Mouse (Mus musculus): ENCODE results near the gene Rapgef4. TPM values are rescaled to one million over a fixed set of nuclear protein-coding genes. Genes with fewer than 3 reads are reported as not detected.
A peak's percentile ranks its signal among the peaks of the same experiment; 100 is the strongest.

Gene Rapgef4
- polyA plus RNA-seq, 1 experiment from 2014 or later, result 2.9 TPM

DNA sequence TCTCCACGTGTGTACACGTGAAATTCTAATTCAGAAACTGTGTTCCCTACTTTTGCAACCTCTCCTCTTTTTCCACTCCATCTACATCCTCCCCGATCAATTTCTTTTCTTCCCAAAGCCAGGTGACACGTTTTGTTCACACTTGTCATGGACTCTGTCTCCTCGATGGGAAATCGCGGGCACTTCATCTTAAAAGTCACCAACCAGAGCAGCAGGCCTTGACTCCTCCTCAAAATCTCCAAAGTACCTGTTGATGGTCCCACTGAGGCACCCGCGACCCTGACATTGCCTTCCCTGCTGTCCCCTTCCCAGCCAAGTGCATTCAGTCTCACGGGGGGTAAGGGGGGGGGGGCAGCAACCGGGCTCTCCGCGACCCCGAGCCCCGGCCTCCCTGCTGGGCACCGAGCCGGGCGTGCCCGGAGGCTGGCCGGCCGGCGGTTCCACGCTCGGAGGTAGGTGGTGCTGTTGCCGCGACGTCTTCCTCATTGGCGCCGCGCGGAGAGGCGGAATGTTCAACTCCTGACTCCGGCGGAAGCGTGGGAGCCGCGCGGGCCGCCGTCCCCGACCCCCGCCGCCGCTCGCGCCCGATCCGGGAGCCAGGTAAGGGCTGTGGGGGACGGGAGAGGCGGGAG, 304.3 kb downstream of the Rapgef4 start, which contains the start of gene Map3k20:
TSS of gene Map3k20 (plus strand) at position 382 of the 632 bp plus-strand sequence.
- Histone ChIP-seq H3K36me3 (no peaks in the 10 kb centered on the region), H3K4me3 (peak within 1 kb of the TSS; percentile 93), H3K27ac (peak within 1 kb of the TSS; percentile 95), H3K4me1 (replicated peaks) (peaks cover 24% of the 10 kb centered on the region), H3K27me3 (ENCODE audit: insufficient read depth, poor library complexity, severe bottlenecking) (peaks cover 3% of the 10 kb centered on the region; the same call in 1 of the 2 replicates), H3K9me3 (no peaks in the 10 kb centered on the region)
- WGBS, result 2% methylated on average over 50 of the region's 50 CpGs
- peak; percentile 80 for DNase-seq (ENCODE audit: low spot score)

DNA sequence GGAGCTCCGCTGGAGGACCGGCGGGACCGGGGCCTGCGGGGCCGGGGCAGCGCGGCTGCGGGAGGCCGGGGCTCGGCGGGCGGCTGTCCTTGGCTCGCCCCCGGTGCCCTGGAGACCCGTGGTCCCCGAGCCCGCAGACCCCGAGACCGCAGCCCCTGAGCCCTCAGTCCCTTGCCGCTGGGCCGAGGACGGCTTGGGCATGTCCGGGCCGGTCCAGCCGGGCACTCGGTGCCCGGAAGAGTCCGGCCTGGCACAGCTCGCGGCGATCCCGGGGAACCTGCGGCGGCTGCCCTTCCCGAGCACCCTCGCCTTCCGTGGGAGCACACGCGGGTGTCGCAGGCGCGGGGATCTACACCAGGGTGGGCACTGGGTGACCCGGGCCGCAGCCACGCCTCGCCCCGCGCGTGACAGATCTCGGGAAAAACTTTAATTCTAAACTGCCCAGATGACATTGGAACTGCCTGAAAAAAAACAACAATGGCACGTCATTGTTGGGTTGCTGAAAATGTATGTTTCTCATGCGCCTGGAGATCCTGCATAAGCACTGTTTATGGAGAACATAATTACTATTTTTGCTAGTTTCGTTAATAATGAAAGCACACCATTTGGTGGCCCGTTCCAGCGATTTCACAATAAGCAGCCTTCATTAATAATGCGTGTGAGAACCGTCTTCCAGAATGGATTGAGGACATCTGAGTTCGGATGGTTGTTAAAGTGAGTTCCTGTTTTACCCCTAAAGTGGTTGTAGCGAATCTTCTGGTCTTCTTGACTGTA, 305.0 kb downstream of the Rapgef4 start:
- DNase-seq (ENCODE audit: low spot score), result peak; percentile 50

DNA sequence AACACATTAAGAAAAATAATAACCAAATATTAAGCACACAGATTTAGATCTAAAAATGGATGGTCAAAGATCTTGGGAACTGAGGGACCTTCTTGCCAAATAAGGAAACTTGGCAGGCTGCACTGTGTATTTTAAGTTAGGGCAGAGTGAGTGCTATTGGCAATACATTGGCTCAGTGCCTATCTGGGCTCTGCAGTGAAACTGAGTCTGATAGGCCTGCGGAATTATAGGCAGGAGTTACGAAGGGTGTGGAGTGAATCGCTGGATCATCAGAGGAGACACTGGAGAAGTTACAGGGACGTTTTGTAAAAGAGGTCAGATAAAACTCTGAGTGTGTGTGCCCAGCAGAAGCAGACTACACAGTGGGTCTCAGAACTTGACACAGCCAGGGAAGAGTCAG, 306.1 kb downstream of the Rapgef4 start:
- WGBS, result 73% methylated on average over 4 of the region's 4 CpGs
- no peak overlapping the region for H3K4me3 ChIP-seq
- H3K27me3 ChIP-seq (ENCODE audit: insufficient read depth, poor library complexity, severe bottlenecking), result peaks cover 3% of the 10 kb centered on the region; the same call in 1 of the 2 replicates
- H3K9me3 ChIP-seq, result no peaks in the 10 kb centered on the region
- H3K27ac ChIP-seq, result no peak overlapping the region
- no peaks in the 10 kb centered on the region for H3K36me3 ChIP-seq
- no peak for DNase-seq (ENCODE audit: low spot score)
- H3K4me1 ChIP-seq (replicated peaks), result peaks cover 24% of the 10 kb centered on the region

More for the DNA sequence above, 305.0 kb downstream of the Rapgef4 start:
- Histone ChIP-seq H3K27ac (peak overlapping the region; percentile 95), H3K4me1 (replicated peaks) (peaks cover 24% of the 10 kb centered on the region), H3K27me3 (ENCODE audit: insufficient read depth, poor library complexity, severe bottlenecking) (peaks cover 3% of the 10 kb centered on the region; the same call in 1 of the 2 replicates), H3K4me3 (peak overlapping the region; percentile 93), H3K9me3 (no peaks in the 10 kb centered on the region), H3K36me3 (no peaks in the 10 kb centered on the region)
- WGBS, result 2% methylated on average over 58 of the region's 60 CpGs

DNA sequence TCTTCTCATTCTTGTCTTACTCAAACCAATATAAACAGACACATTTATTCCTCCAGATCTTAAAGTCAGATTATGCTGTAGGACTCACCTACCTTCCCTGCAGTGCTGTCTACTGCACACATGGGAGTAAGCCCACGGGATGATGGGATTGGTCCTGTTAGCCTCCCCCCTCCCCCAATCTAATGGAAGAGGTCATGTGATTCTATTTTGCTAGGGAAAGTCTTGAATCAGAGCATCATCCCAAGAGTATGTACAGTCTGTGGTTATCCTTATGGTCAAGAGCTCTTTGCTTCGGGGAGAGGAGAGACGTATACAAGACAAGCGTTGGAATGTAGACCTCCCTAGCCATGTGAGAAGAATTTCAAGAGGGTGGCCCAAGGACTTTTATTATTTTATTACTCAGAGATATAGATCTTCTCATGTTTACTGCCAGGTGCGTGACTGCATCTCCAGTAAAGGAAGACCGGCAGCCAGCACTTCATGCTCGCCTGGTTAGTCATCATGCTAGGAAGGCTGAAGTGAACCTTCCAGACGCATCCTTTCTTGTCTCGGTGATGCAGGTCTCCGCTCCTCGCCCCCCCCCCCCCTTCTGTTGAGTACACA, 308.0 kb downstream of the Rapgef4 start:
- H3K27me3 ChIP-seq (ENCODE audit: insufficient read depth, poor library complexity, severe bottlenecking), result peaks cover 3% of the 10 kb centered on the region; the same call in 1 of the 2 replicates
- no peaks in the 10 kb centered on the region for H3K9me3 ChIP-seq
- no peaks in the 10 kb centered on the region for H3K36me3 ChIP-seq
- no peak for DNase-seq (ENCODE audit: low spot score)
- 92% methylated on average over 11 of the region's 11 CpGs for WGBS
- H3K4me3 ChIP-seq, result no peak overlapping the region
- peaks cover 24% of the 10 kb centered on the region for H3K4me1 ChIP-seq (replicated peaks)
- H3K27ac ChIP-seq, result no peak overlapping the region

DNA sequence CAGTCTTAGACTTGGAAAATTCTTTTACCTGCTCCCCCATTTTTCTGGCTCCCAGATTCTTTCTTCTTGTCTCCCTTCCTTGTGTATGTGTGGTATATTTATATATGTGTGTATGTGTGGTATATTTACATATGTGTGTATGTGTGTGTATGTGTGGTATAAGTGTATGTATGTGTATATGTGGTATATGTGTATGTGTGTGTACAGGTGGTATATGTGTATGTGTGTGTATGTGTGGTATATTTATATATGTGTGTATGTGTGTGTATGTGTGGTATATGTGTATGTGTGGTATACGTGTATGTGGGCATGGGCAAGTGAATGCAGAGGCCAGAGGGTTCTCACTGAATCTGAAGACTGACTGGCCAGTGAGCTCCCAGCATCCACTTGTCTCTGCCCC, 310.1 kb downstream of the Rapgef4 start:
- Histone ChIP-seq H3K27me3 (ENCODE audit: insufficient read depth, poor library complexity, severe bottlenecking) (no peaks in the 10 kb centered on the region), H3K27ac (no peak overlapping the region), H3K36me3 (no peaks in the 10 kb centered on the region), H3K9me3 (no peaks in the 10 kb centered on the region), H3K4me1 (replicated peaks) (peaks cover 13% of the 10 kb centered on the region), H3K4me3 (no peak overlapping the region)
- WGBS, result 72% methylated on average over 1 of the region's 1 CpGs
- DNase-seq (ENCODE audit: low spot score), result no peak

DNA sequence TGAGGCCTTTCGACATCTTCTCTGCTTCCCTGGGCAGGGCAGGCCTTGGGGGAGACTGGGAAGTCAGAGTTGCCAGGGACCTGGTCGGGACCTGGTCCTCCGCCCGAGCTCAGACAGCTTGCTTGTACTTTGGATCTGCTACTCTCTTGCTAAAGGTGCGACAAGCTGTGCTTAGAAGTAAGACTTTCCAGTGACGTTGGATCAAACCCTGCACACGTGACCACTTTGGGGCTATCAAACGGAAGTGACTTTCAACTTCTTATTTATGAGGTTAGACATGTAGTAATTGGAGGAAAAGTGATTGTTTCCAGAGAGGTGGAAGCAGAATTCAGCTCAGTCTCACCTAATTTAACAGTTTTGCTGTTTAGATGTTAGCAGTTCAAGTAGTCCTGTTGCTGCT, 311.5 kb downstream of the Rapgef4 start:
- Histone ChIP-seq H3K9me3 (no peaks in the 10 kb centered on the region), H3K36me3 (no peaks in the 10 kb centered on the region), H3K27ac (no peak overlapping the region), H3K4me3 (no peak overlapping the region), H3K4me1 (replicated peaks) (peaks cover 8% of the 10 kb centered on the region), H3K27me3 (ENCODE audit: insufficient read depth, poor library complexity, severe bottlenecking) (no peaks in the 10 kb centered on the region)
- WGBS, result 89% methylated on average over 8 of the region's 8 CpGs
- no peak for DNase-seq (ENCODE audit: low spot score)

DNA sequence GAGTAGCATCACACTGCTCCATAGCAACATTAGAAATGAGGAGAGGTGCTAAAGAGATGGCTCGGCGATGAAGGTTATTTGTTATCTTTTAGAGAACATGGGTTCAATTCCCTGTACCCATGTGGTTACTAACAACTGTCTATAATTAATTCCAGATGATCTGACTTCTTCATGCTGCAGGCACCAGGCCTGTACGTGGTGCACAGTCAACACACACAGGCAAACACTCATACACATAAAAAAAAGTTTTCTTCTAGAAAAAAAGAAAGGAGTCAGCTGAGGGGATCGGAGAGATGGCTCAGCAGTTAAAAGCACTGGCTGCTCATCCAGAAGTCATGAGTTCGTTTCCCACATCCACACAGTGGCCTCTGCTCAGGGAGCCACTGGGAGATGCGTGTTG, 314.0 kb downstream of the Rapgef4 start:
- Histone ChIP-seq H3K4me3 (no peak overlapping the region), H3K27me3 (ENCODE audit: insufficient read depth, poor library complexity, severe bottlenecking) (no peaks in the 10 kb centered on the region), H3K4me1 (replicated peaks) (peaks cover 4% of the 10 kb centered on the region; the same call in 1 of the 2 replicates), H3K9me3 (no peaks in the 10 kb centered on the region), H3K36me3 (no peaks in the 10 kb centered on the region), H3K27ac (no peak overlapping the region)
- WGBS, result 76% methylated on average over 6 of the region's 6 CpGs
- DNase-seq (ENCODE audit: low spot score), result no peak

DNA sequence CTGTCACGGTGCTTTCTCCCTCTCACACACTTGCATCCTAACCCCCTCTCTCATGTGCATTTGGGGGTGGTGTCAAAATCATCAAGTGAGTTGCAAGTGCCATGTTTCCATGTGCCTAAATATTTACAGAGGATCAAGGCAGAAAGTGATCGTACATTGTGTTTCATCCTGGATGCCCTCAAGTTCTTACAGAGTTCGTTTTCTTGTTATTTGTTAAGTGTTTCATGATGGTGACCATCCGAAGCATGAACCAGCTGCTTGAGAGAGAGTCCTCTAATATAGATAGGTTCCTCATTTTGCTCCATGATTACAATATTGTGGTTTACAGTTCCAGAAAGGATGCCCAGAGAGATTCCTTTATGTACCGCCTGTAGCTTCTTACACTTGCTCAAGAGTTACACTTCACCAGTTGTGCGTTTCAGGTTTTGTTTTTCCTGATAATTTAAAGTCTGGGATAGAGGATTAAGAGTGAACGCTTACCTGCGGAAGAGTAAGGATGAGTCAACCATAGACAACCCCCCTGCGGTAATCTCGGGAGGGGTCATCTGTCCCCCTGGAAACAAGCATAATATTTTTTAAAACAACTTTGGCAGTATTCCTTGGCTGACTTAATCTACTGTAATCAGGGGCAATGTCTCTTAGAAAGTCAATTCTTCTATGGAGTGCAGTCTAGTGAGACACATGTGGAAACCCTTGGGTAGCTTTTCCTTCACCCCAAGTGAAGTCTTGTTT, 316.1 kb downstream of the Rapgef4 start:
- DNase-seq (ENCODE audit: low spot score), result no peak
- Histone ChIP-seq H3K4me1 (replicated peaks) (peaks cover 4% of the 10 kb centered on the region; the same call in 1 of the 2 replicates), H3K9me3 (no peaks in the 10 kb centered on the region), H3K36me3 (no peaks in the 10 kb centered on the region), H3K4me3 (no peak overlapping the region), H3K27ac (no peak overlapping the region), H3K27me3 (ENCODE audit: insufficient read depth, poor library complexity, severe bottlenecking) (no peaks in the 10 kb centered on the region)
- WGBS, result 86% methylated on average over 10 of the region's 10 CpGs

DNA sequence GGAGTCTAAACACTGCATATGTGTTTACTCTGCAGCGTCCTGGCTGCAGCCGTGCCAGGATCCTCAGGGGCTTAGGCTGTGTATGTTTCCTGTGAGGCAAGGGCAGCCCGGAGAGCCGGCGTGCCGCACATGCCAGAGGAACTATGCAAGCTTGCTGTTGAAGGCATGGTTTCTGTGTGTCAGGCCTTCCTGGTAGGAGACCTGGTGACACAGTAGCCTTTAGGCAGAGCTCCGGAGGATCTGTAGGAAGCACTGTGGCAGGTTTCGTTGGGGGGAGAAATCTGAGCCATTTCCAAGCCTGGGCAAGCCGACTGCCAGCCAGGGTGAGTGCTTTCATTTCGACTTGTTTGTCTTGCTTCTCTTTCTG, 316.7 kb downstream of the Rapgef4 start:
- DNase-seq (ENCODE audit: low spot score), result peak; percentile 26
- Histone ChIP-seq H3K36me3 (no peaks in the 10 kb centered on the region), H3K4me3 (no peak overlapping the region), H3K9me3 (no peaks in the 10 kb centered on the region), H3K27ac (no peak overlapping the region), H3K27me3 (ENCODE audit: insufficient read depth, poor library complexity, severe bottlenecking) (no peaks in the 10 kb centered on the region), H3K4me1 (replicated peaks) (peaks cover 4% of the 10 kb centered on the region; the same call in 1 of the 2 replicates)
- WGBS, result 68% methylated on average over 10 of the region's 10 CpGs

DNA sequence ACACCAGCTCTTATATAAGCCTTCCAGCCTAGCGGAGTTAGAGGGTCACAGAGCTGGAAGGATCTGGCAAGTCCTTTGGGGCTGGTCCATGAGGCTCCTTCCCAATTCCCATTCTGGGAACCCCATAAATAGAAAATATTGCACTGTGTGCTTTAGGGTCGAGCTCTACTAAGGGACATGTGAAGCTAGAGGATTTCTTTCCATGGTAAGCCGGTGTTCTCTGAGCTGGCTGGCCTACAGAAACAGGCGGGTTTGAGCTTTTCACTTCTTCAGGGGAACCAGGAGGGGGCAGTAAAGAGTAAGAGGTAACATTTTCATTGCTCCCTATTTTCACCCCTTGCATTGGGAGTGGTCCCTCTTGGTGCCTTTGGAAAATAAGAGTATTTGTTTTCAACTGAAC, 317.4 kb downstream of the Rapgef4 start:
- Histone ChIP-seq H3K36me3 (no peaks in the 10 kb centered on the region), H3K4me1 (replicated peaks) (peaks cover 4% of the 10 kb centered on the region; the same call in 1 of the 2 replicates), H3K27ac (no peak overlapping the region), H3K27me3 (ENCODE audit: insufficient read depth, poor library complexity, severe bottlenecking) (no peaks in the 10 kb centered on the region), H3K9me3 (no peaks in the 10 kb centered on the region), H3K4me3 (no peak overlapping the region)
- 65% methylated on average over 4 of the region's 4 CpGs for WGBS
- no peak for DNase-seq (ENCODE audit: low spot score)

DNA sequence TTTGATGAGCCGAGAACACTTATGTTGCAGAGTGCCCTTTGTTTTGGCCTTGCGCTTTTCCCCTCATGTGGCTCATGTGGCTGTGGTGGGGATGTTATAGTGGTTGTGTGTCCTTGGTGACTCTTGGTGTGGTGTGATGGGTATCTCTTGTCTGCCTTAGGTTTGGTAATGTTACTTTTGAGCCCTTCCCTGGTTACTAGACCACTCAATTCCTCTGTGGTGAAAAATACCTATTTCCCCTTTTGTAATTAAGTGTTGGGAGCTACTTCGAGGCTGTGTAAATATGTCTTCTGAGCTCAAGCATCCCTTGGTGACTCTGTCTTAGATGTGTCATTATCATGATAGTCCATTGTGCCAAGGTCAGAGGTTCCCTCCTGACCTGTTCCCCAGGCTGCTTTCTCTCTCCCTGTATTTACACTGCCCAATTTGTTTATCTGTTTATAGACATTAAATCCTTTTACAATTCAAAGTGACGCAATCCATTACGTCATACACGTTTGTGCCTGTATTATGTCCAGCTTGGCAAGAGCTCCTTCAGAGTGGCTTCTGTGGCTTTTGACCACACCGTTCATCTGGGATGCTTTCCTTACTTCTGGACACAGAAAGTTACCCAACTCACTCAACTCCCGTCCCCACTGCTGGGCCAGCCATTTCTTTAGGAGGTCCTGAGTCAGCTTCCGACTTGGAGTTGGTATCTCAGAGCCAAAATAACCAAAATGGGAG, 320.3 kb downstream of the Rapgef4 start:
- peaks cover 14% of the 10 kb centered on the region; the same call in 1 of the 2 replicates for H3K36me3 ChIP-seq
- no peak overlapping the region for H3K4me3 ChIP-seq
- no peak overlapping the region for H3K27ac ChIP-seq
- peaks cover 4% of the 10 kb centered on the region; the same call in 1 of the 2 replicates for H3K4me1 ChIP-seq (replicated peaks)
- 92% methylated on average over 9 of the region's 9 CpGs for WGBS
- no peak for DNase-seq (ENCODE audit: low spot score)
- 0 out of 2 replicates have a peak, but pooled peaks cover 3% of the 10 kb centered on the region for H3K9me3 ChIP-seq
- no peaks in the 10 kb centered on the region for H3K27me3 ChIP-seq (ENCODE audit: insufficient read depth, poor library complexity, severe bottlenecking)

DNA sequence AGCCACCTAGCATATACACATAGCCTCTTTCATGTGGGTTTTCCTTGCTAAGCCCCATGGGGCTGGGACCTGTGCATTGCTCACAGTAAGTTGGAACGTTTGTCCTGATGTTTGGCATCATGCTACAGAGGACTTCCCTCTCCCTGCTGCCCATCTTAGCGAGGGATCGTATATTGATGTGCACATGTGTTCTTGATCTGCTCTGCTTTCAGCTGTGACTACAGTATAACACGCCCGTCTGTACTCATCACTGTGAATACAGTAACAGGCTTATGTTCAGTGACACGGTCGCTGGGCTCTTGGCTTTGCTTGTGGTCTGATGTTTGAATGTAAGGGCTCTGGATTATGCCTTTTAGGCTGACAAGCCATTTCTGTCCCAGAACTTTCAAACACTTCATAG, 324.7 kb downstream of the Rapgef4 start:
- no peaks in the 10 kb centered on the region for H3K27me3 ChIP-seq (ENCODE audit: insufficient read depth, poor library complexity, severe bottlenecking)
- no peak overlapping the region for H3K4me3 ChIP-seq
- no peaks in the 10 kb centered on the region for H3K4me1 ChIP-seq (replicated peaks)
- peaks cover 14% of the 10 kb centered on the region; the same call in 1 of the 2 replicates for H3K36me3 ChIP-seq
- H3K9me3 ChIP-seq, result 0 out of 2 replicates have a peak, but pooled peaks cover 3% of the 10 kb centered on the region
- WGBS, result 94% methylated on average over 7 of the region's 7 CpGs
- DNase-seq (ENCODE audit: low spot score), result no peak
- H3K27ac ChIP-seq, result no peak overlapping the region
